Mouse (Mus musculus) cerebellum, adult 11 months (tissue): ENCODE measurements around the gene Gm21586.
"Not testable (repeated sequence)": the region's sequence is repeated elsewhere in the genome, so short reads cannot be mapped to it uniquely, and the experiment has no call there.

ENCODE experiments used
- DNase-seq: peaks from one replicate; pipeline ENCODE4 v3.0.0; 2022

Gene Gm21586

DNA sequence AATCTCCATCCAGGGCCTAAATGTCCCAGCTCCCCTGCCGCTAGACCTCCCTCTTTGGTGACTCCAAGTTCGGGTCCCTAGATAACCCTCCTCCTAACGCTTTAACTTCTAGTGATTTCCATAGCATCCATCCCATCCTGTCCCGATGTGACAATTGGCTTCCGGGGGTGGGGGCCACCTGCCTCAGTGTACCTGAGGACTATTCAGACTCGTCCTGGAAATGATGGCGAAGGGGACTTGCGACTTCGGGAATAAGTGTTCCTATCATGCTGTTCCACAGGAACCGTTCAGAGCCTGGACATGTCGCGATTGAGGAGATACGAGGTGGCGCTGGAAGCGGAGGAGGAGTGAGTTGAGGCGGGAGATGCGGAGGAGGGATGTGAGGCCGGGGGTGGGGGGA lies at the start of gene Gm21586:
Gene Gm21586, plus strand, starts transcription at position 301 of the 400 bp plus-strand sequence.
- not testable (repeated sequence) for DNase-seq

GRCm38 (mm10) chr4:42466452-42466851 lies 27.3 kb downstream of the Gm21586 start, which contains the start of gene Gm2163:
TSS of gene Gm2163 (plus strand) at chr4:42466752.
- DNase-seq, result not testable (repeated sequence)
